9 mouse cellular contexts compared by ENCODE assay signal in the genomic region with DNA sequence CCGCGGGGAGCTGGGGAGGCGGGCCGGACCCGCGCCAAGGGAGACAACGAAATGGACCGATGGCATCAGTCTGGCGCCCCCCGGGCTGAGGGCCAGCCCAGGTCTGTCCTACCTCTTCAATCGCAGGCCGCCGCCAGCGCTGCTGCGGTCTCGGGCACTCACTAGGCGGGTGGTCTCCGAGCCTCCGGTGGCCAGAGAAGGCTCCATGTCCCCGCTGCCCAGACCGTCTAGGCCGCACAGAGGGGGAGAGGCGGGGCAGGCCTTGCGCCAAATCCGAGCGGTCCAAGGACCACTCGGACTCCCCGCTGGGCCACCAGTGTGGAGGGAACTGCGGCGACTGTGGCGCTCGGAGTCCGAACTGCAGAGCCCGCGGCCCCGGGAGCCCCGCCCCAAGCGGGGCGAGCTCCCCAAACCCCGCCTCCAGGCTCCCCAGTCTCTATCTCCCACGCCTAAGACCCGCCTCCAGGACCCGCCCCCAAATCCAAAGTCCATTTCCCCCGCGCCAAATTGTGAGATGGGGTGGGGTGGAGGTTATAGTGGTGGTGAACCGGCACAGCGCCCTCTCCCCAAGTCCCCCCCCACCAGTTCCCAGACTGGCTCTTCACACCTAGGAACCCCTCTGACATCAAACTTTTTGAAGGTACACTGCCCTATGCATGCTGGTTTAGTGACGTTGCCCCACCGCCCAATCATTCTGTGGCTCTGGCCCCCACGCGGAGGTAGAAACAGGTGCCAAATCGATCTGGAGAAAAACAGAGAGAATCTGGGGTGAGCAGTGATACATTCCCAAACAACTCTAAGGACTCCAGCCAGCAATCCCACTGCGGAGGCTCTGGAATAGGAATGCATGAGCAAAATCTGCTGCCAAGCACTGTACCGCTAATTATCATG. TPM values are rescaled to one million over a fixed set of nuclear protein-coding genes. Genes with fewer than 3 reads are reported as not detected.
DNase-seq lines count a peak whose midpoint lies in the region; ATAC-seq and TF ChIP-seq lines count a peak whose summit lies in the region.
"Had no signal": no experiment of that assay in that cellular context is flagged by ENCODE, and none has a peak within 500 bp of the region (broad histone marks: within the 10 kb centered on the region; RNA-seq: fewer than 3 reads in every experiment).

No protein-coding gene starts in this region.

- DNase-seq in CD4-positive, CD25-positive, alpha-beta regulatory T cell, adult 2 months (ENCODE audit: low read depth, low spot score) = peak; percentile 53
- peak; percentile 46 for DNase-seq in adrenal gland, postnatal 25 days
- no peak for DNase-seq in kidney, postnatal 0 days (ENCODE audit: low spot score)
- no peak for DNase-seq in liver, embryonic 13.5 days

- WGBS in heart, embryonic 12.5 days = under 1% methylated on average over 52 of the region's 54 CpGs
- WGBS in kidney, postnatal 0 days = 2% methylated on average over 44 of the region's 54 CpGs
- WGBS in liver, embryonic 13.5 days (ENCODE audit: insufficient replicate concordance) = 2% methylated on average over 53 of the region's 54 CpGs
- under 1% methylated on average over 44 of the region's 54 CpGs for WGBS in neural tube, embryonic 14.5 days

- no peaks in the 10 kb centered on the region for H3K36me3 ChIP-seq in heart, embryonic 12.5 days
- H3K36me3 ChIP-seq in kidney, postnatal 0 days (ENCODE audit: insufficient read depth, low read length) = no peaks in the 10 kb centered on the region
- no peaks in the 10 kb centered on the region for H3K36me3 ChIP-seq in liver, embryonic 13.5 days
- no peaks in the 10 kb centered on the region for H3K36me3 ChIP-seq in neural tube, embryonic 14.5 days (ENCODE audit: control insufficient read depth, insufficient read depth, low read length)

- no peak for ATAC-seq in CD4-positive, CD25-positive, alpha-beta regulatory T cell, adult 4 months
- ATAC-seq in heart, embryonic 12.5 days (ENCODE audit: insufficient number of reproducible peaks, low FRiP score) = 0 out of 2 replicates have a peak, but pooled peaks have one; percentile 51
- ATAC-seq in kidney, postnatal 0 days (replicated peaks; ENCODE audit: low FRiP score, low read depth) = 0 out of 2 replicates have a peak, but pooled peaks have one; percentile 40
- ATAC-seq in liver, embryonic 13.5 days (ENCODE audit: low read depth) = peak; percentile 67
- ATAC-seq in neural tube, embryonic 14.5 days (ENCODE audit: low read depth) = peak; percentile 35
- ATAC-seq in megakaryocyte progenitor cell, adult 5-6 weeks (replicated peaks; ENCODE audit: poor library complexity) = no peak

- peaks cover 99% of the 10 kb centered on the region for H3K27me3 ChIP-seq in heart, embryonic 12.5 days (replicated peaks)
- peaks cover 71% of the 10 kb centered on the region for H3K27me3 ChIP-seq in kidney, postnatal 0 days (ENCODE audit: insufficient read depth, low read length)
- H3K27me3 ChIP-seq in liver, embryonic 13.5 days = peaks cover 100% of the 10 kb centered on the region
- peaks cover 50% of the 10 kb centered on the region for H3K27me3 ChIP-seq in neural tube, embryonic 14.5 days (ENCODE audit: control insufficient read depth, insufficient read depth, low read length)

- no peak for TF ChIP-seq CTCF in kidney, postnatal 0 days (IDR thresholded peaks at IDR 0.05; ENCODE audit: low read depth)

- no peak overlapping the region for H3K27ac ChIP-seq in heart, embryonic 12.5 days (ENCODE audit: poor library complexity, severe bottlenecking)
- no peak overlapping the region for H3K27ac ChIP-seq in kidney, postnatal 0 days
- no peak overlapping the region for H3K27ac ChIP-seq in liver, embryonic 13.5 days
- peak overlapping the region; percentile 44; the same call in 1 of the 2 replicates for H3K27ac ChIP-seq in neural tube, embryonic 14.5 days (ENCODE audit: low read depth, low read length)

- peak overlapping the region; percentile 71 for H3K4me2 ChIP-seq in heart, embryonic 12.5 days
- H3K4me2 ChIP-seq in kidney, postnatal 0 days (ENCODE audit: low read length) = peak overlapping the region; percentile 55
- peak overlapping the region; percentile 63 for H3K4me2 ChIP-seq in liver, embryonic 13.5 days
- peak overlapping the region; percentile 52 for H3K4me2 ChIP-seq in neural tube, embryonic 14.5 days (ENCODE audit: low read depth, low read length)

- H3K4me1 ChIP-seq in heart, embryonic 12.5 days (replicated peaks) = peaks cover 33% of the 10 kb centered on the region
- H3K4me1 ChIP-seq in kidney, postnatal 0 days (replicated peaks; ENCODE audit: insufficient read depth, low read length) = peaks cover 24% of the 10 kb centered on the region
- peaks cover 27% of the 10 kb centered on the region for H3K4me1 ChIP-seq in liver, embryonic 13.5 days (replicated peaks)
- H3K4me1 ChIP-seq in neural tube, embryonic 14.5 days (ENCODE audit: control insufficient read depth, insufficient read depth, low read length) = peaks cover 13% of the 10 kb centered on the region

- H3K9me3 ChIP-seq in heart, embryonic 12.5 days (replicated peaks) = no peaks in the 10 kb centered on the region
- H3K9me3 ChIP-seq in kidney, postnatal 0 days (replicated peaks; ENCODE audit: low read length) = no peaks in the 10 kb centered on the region
- no peaks in the 10 kb centered on the region for H3K9me3 ChIP-seq in liver, embryonic 13.5 days (replicated peaks)
- H3K9me3 ChIP-seq in neural tube, embryonic 14.5 days (ENCODE audit: control insufficient read depth, low read length) = no peaks in the 10 kb centered on the region

- H3K4me3 ChIP-seq in heart, embryonic 12.5 days = peak overlapping the region; percentile 45
- H3K4me3 ChIP-seq in kidney, postnatal 0 days (replicated peaks; ENCODE audit: low read depth, low read length) = peak overlapping the region; percentile 33
- H3K4me3 ChIP-seq in liver, embryonic 13.5 days (replicated peaks) = peak overlapping the region; percentile 48
- peak overlapping the region; percentile 57 for H3K4me3 ChIP-seq in neural tube, embryonic 14.5 days (ENCODE audit: low read depth, low read length)

- peak overlapping the region; percentile 55 for H3K9ac ChIP-seq in heart, embryonic 12.5 days
- H3K9ac ChIP-seq in kidney, postnatal 0 days (ENCODE audit: low read depth, low read length) = 0 out of 2 replicates have a peak overlapping the region, but pooled peaks have one; percentile 5
- H3K9ac ChIP-seq in liver, embryonic 13.5 days = peak overlapping the region; percentile 9; the same call in 1 of the 2 replicates
- peak overlapping the region; percentile 70 for H3K9ac ChIP-seq in neural tube, embryonic 14.5 days (replicated peaks; ENCODE audit: low read depth, low read length)

RNA-seq across cellular contexts. Expression of a gene that starts 12.7 kb away (rescaled TPM):
- polyA plus RNA-seq in CD4-positive, CD25-positive, alpha-beta regulatory T cell, adult 4 months (2017; shearing (Covaris generic)) = not detected
- total RNA-seq in adrenal gland, postnatal 25 days (2021) = not detected in 2 replicates
- polyA plus RNA-seq in heart, embryonic 12.5 days (2016; fragmentation: Nextera tagmentation; extraction: Ambion mirVana) = not detected in 2 replicates
- not detected in 2 replicates for polyA plus RNA-seq in kidney, postnatal 0 days (2015; fragmentation: Nextera tagmentation; extraction: Ambion mirVana)
- not detected in 2 replicates for polyA plus RNA-seq in liver, embryonic 13.5 days (2015; fragmentation: Nextera tagmentation; extraction: Ambion mirVana)
- polyA plus RNA-seq in neural tube, embryonic 14.5 days (2014; fragmentation: Nextera tagmentation; extraction: Ambion mirVana) = not detected in 2 replicates
- not detected in 2 replicates for total RNA-seq in megakaryocyte progenitor cell, adult 5-6 weeks (2015)
- not detected in 2 replicates for total RNA-seq in megakaryocyte progenitor cell, adult 5-6 weeks (2017)
- polyA plus RNA-seq: frontal cortex, adult 2 months had no signal

RNA-seq across cellular contexts. Expression of a gene that starts 14.6 kb away (rescaled TPM):
- not detected for polyA plus RNA-seq in CD4-positive, CD25-positive, alpha-beta regulatory T cell, adult 4 months (2017; shearing (Covaris generic))
- not detected in 2 replicates for total RNA-seq in adrenal gland, postnatal 25 days (2021)
- polyA plus RNA-seq in heart, embryonic 12.5 days (2016; fragmentation: Nextera tagmentation; extraction: Ambion mirVana) = 0.39 and 0.47 TPM in 2 replicates
- 1.1 TPM in 2 replicates for polyA plus RNA-seq in kidney, postnatal 0 days (2015; fragmentation: Nextera tagmentation; extraction: Ambion mirVana)
- 0.36 and 0.45 TPM in 2 replicates for polyA plus RNA-seq in liver, embryonic 13.5 days (2015; fragmentation: Nextera tagmentation; extraction: Ambion mirVana)
- 39.8 and 48.3 TPM in 2 replicates for polyA plus RNA-seq in neural tube, embryonic 14.5 days (2014; fragmentation: Nextera tagmentation; extraction: Ambion mirVana)
- not detected in 2 replicates for total RNA-seq in megakaryocyte progenitor cell, adult 5-6 weeks (2015)
- not detected in 2 replicates for total RNA-seq in megakaryocyte progenitor cell, adult 5-6 weeks (2017)

RNA-seq across cellular contexts. Expression of a gene that starts 23.1 kb away (rescaled TPM):
- not detected for polyA plus RNA-seq in CD4-positive, CD25-positive, alpha-beta regulatory T cell, adult 4 months (2017; shearing (Covaris generic))
- not detected in 2 replicates for total RNA-seq in adrenal gland, postnatal 25 days (2021)
- polyA plus RNA-seq in heart, embryonic 12.5 days (2016; fragmentation: Nextera tagmentation; extraction: Ambion mirVana) = 12.8 and 12.9 TPM in 2 replicates
- not detected in 2 replicates for polyA plus RNA-seq in kidney, postnatal 0 days (2015; fragmentation: Nextera tagmentation; extraction: Ambion mirVana)
- polyA plus RNA-seq in liver, embryonic 13.5 days (2015; fragmentation: Nextera tagmentation; extraction: Ambion mirVana) = 0.13 TPM in 2 replicates
- polyA plus RNA-seq in neural tube, embryonic 14.5 days (2014; fragmentation: Nextera tagmentation; extraction: Ambion mirVana) = not detected in 2 replicates
- not detected in 2 replicates for total RNA-seq in megakaryocyte progenitor cell, adult 5-6 weeks (2015)
- not detected in 2 replicates for total RNA-seq in megakaryocyte progenitor cell, adult 5-6 weeks (2017)

RNA-seq across cellular contexts. Expression of a gene that starts 38.8 kb away (rescaled TPM):
- polyA plus RNA-seq in CD4-positive, CD25-positive, alpha-beta regulatory T cell, adult 4 months (2017; shearing (Covaris generic)) = 10 to 100 TPM in 1 of 2 experiments, 1 to 10 TPM in 1; 7.7 to 14.0 TPM
- total RNA-seq in adrenal gland, postnatal 25 days (2021) = 28.3 and 29.1 TPM in 2 replicates
- polyA plus RNA-seq in heart, embryonic 12.5 days (2016; fragmentation: Nextera tagmentation; extraction: Ambion mirVana) = 38.4 and 39.2 TPM in 2 replicates
- polyA plus RNA-seq in kidney, postnatal 0 days (2015; fragmentation: Nextera tagmentation; extraction: Ambion mirVana) = 11.8 and 13.9 TPM in 2 replicates
- polyA plus RNA-seq in liver, embryonic 13.5 days (2015; fragmentation: Nextera tagmentation; extraction: Ambion mirVana) = 20.1 and 25.5 TPM in 2 replicates
- polyA plus RNA-seq in neural tube, embryonic 14.5 days (2014; fragmentation: Nextera tagmentation; extraction: Ambion mirVana) = 10.4 and 10.6 TPM in 2 replicates
- 43.4 and 51.2 TPM in 2 replicates for total RNA-seq in megakaryocyte progenitor cell, adult 5-6 weeks (2015)
- total RNA-seq in megakaryocyte progenitor cell, adult 5-6 weeks (2017) = 28.6 and 28.9 TPM in 2 replicates

RNA-seq across cellular contexts. Expression of a gene that starts 44.7 kb away (rescaled TPM):
- polyA plus RNA-seq in CD4-positive, CD25-positive, alpha-beta regulatory T cell, adult 4 months (2017; shearing (Covaris generic)) = 1 to 10 TPM; 6.5 to 7.9 TPM
- 26.4 and 32.1 TPM in 2 replicates for total RNA-seq in adrenal gland, postnatal 25 days (2021)
- 7.9 and 8.0 TPM in 2 replicates for polyA plus RNA-seq in heart, embryonic 12.5 days (2016; fragmentation: Nextera tagmentation; extraction: Ambion mirVana)
- polyA plus RNA-seq in kidney, postnatal 0 days (2015; fragmentation: Nextera tagmentation; extraction: Ambion mirVana) = 13.4 and 15.1 TPM in 2 replicates
- 4.0 and 4.7 TPM in 2 replicates for polyA plus RNA-seq in liver, embryonic 13.5 days (2015; fragmentation: Nextera tagmentation; extraction: Ambion mirVana)
- 15.1 and 15.6 TPM in 2 replicates for polyA plus RNA-seq in neural tube, embryonic 14.5 days (2014; fragmentation: Nextera tagmentation; extraction: Ambion mirVana)
- 3.5 and 4.8 TPM in 2 replicates for total RNA-seq in megakaryocyte progenitor cell, adult 5-6 weeks (2015)
- total RNA-seq in megakaryocyte progenitor cell, adult 5-6 weeks (2017) = 7.5 and 8.9 TPM in 2 replicates

Comparison
In these comparisons a context has a peak if more than half of its experiments do, and no peak if none do; other contexts are left out.
1. DNase-seq: peak in CD4-positive, CD25-positive, alpha-beta regulatory T cell, adult 2 months (single experiment) and adrenal gland, postnatal 25 days (single experiment); none in kidney, postnatal 0 days (single experiment) and liver, embryonic 13.5 days (single experiment).
2. ATAC-seq: peak in heart, embryonic 12.5 days (single experiment), kidney, postnatal 0 days (single experiment), liver, embryonic 13.5 days (single experiment) and neural tube, embryonic 14.5 days (single experiment); none in CD4-positive, CD25-positive, alpha-beta regulatory T cell, adult 4 months (single experiment) and megakaryocyte progenitor cell, adult 5-6 weeks (single experiment).
3. H3K9ac ChIP-seq: peak in every context shown above with its lines; median percentile 70 in neural tube, embryonic 14.5 days; 55 in heart, embryonic 12.5 days; 9 in liver, embryonic 13.5 days; 5 in kidney, postnatal 0 days.
4. RNA of a gene that starts 14.6 kb away (polyA plus RNA-seq): 39.8 to 48.3 TPM in neural tube, embryonic 14.5 days; 1.1 TPM in kidney, postnatal 0 days, 0.39 to 0.47 TPM in heart, embryonic 12.5 days, 0.36 to 0.45 TPM in liver, embryonic 13.5 days and not detected in CD4-positive, CD25-positive, alpha-beta regulatory T cell, adult 4 months; every median in the first group is over 10 times any median in the second.
5. RNA of a gene that starts 23.1 kb away (polyA plus RNA-seq): 12.8 to 12.9 TPM in heart, embryonic 12.5 days; 0.13 TPM in liver, embryonic 13.5 days, not detected in CD4-positive, CD25-positive, alpha-beta regulatory T cell, adult 4 months, not detected in kidney, postnatal 0 days and not detected in neural tube, embryonic 14.5 days; every median in the first group is over 10 times any median in the second.
6. Peak in every context shown above with its lines, with median percentiles within 50 percentile points of each other: H3K4me2 ChIP-seq and H3K4me3 ChIP-seq.